Mouse (Mus musculus) MEL (cell line): ENCODE results near the gene Mfn1. TPM values are rescaled to one million over a fixed set of nuclear protein-coding genes. Genes with fewer than 3 reads are reported as not detected.

ENCODE experiments used
- DNase-seq: peaks from one replicate; pipeline ENCODE4 v3.0.0; 2011; ENCODE audit warnings: low read depth, low spot score
- H3K27ac ChIP-seq: 2 replicates; pipeline ENCODE4 v1.5.1; 2012; ENCODE audit warnings: low read depth, mild to moderate bottlenecking, control low read depth, low read length, moderate library complexity; ENCODE audit not compliant: control insufficient read depth
- H3K27me3 ChIP-seq, 2 experiments: fragments of 150-350 bp in 1 of 2; sonication (generic) in 1 of 2; 2 replicates each; pipeline ENCODE4 v1.6.1; 2012; ENCODE audit warnings: low read length in 2 of 2, mild to moderate bottlenecking in 2 of 2, improper control_type of control experiment in 1 of 2, moderate library complexity in 1 of 2; ENCODE audit not compliant: insufficient read depth in 2 of 2, control insufficient read depth in 1 of 2
- H3K36me3 ChIP-seq, 2 experiments: 2 replicates each; pipeline ENCODE4 v1.6.1; 2012 to 2014; ENCODE audit warnings: low read length in 2 of 2, improper control_type of control experiment in 1 of 2, inconsistent platforms in 1 of 2, mild to moderate bottlenecking in 1 of 2; ENCODE audit not compliant: insufficient read depth in 2 of 2, control insufficient read depth in 1 of 2
- H3K4me1 ChIP-seq, 2 experiments: fragments of 150-350 bp in 1 of 2; sonication (generic) in 1 of 2; 2 replicates each; pipeline ENCODE4 v1.6.1; 2012; ENCODE audit warnings: low read length in 2 of 2, improper control_type of control experiment in 1 of 2, mild to moderate bottlenecking in 1 of 2; ENCODE audit not compliant: insufficient read depth in 2 of 2, control insufficient read depth in 1 of 2
- H3K4me3 ChIP-seq, 2 experiments: fragments of 150-350 bp in 1 of 2; sonication (generic) in 1 of 2; 2 replicates each; pipeline ENCODE4 v1.5.1; 2012; ENCODE audit warnings: low read depth in 2 of 2, low read length in 2 of 2, mild to moderate bottlenecking in 2 of 2, moderate library complexity in 2 of 2, control low read depth in 1 of 2, improper control_type of control experiment in 1 of 2; ENCODE audit not compliant: control insufficient read depth in 1 of 2, insufficient read depth in 1 of 2
- H3K79me2 ChIP-seq: 2 replicates; pipeline ENCODE4 v1.6.1; 2012; ENCODE audit warnings: mild to moderate bottlenecking, low read length, moderate library complexity; ENCODE audit not compliant: control insufficient read depth, poor library complexity, insufficient read depth
- H3K9ac ChIP-seq: 2 replicates; pipeline ENCODE4 v1.6.1; 2012; ENCODE audit warnings: low read depth, mild to moderate bottlenecking, control low read depth, low read length, moderate library complexity; ENCODE audit not compliant: control insufficient read depth, poor library complexity, severe bottlenecking
- H3K9me3 ChIP-seq: fragments of 150-350 bp; sonication (generic); replicated peaks from 2 replicates; pipeline ENCODE4 v1.6.1; 2012; ENCODE audit warnings: mild to moderate bottlenecking, low read length, improper control_type of control experiment, moderate library complexity; ENCODE audit not compliant: insufficient read depth
- BHLHE40 ChIP-seq: IDR thresholded peaks from 2 replicates; pipeline ENCODE4 v1.6.1; 2012; ENCODE audit warnings: low read depth, mild to moderate bottlenecking, inconsistent platforms, low read length, improper control_type of control experiment, borderline replicate concordance
- CTCF ChIP-seq, 3 experiments: IDR thresholded peaks in 2 of 3; conservative IDR thresholded peaks in 1 of 3; 2 replicates each; pipeline ENCODE4 v1.5.1; 2011 to 2012; ENCODE audit warnings: low read length in 3 of 3, low read depth in 2 of 3, mild to moderate bottlenecking in 2 of 3, improper control_type of control experiment in 1 of 3, inconsistent platforms in 1 of 3, mixed read lengths in 1 of 3, moderate library complexity in 1 of 3; ENCODE audit not compliant: control insufficient read depth in 1 of 3, insufficient read depth in 1 of 3, poor library complexity in 1 of 3, severe bottlenecking in 1 of 3
- ETS1 ChIP-seq: IDR thresholded peaks from 2 replicates; pipeline ENCODE4 v1.6.1; 2012; ENCODE audit warnings: low read depth, mild to moderate bottlenecking, inconsistent platforms, low read length, improper control_type of control experiment, moderate library complexity
- GABPA ChIP-seq: IDR thresholded peaks from 2 replicates; pipeline ENCODE4 v1.6.1; 2012; ENCODE audit warnings: low read depth, mild to moderate bottlenecking, inconsistent platforms, low read length, improper control_type of control experiment, moderate library complexity
- MAFK ChIP-seq: IDR thresholded peaks from 2 replicates; pipeline ENCODE4 v1.6.1; 2011; ENCODE audit warnings: low read depth, mild to moderate bottlenecking, low read length, improper control_type of control experiment, borderline replicate concordance
- MAX ChIP-seq: IDR thresholded peaks from 2 replicates; pipeline ENCODE4 v1.6.1; 2011; ENCODE audit warnings: low read length, improper control_type of control experiment
- MEF2A ChIP-seq: IDR thresholded peaks from 2 replicates; pipeline ENCODE4 v1.6.1; 2014; ENCODE audit warnings: low read depth, mild to moderate bottlenecking, inconsistent platforms, low read length, improper control_type of control experiment; ENCODE audit not compliant: poor library complexity, insufficient replicate concordance, severe bottlenecking; ENCODE audit errors: extremely low read depth
- MYB ChIP-seq: IDR thresholded peaks from 2 replicates; pipeline ENCODE4 v1.6.1; 2011; ENCODE audit warnings: mild to moderate bottlenecking, low read depth, low read length, improper control_type of control experiment
- MYC ChIP-seq: IDR thresholded peaks from 2 replicates; pipeline ENCODE4 v1.6.1; 2011; ENCODE audit warnings: low read depth, mild to moderate bottlenecking, low read length, improper control_type of control experiment, moderate library complexity
- POLR2A ChIP-seq, 2 experiments: IDR thresholded peaks; 2 replicates each; pipeline ENCODE4 v1.6.1; 2011 to 2012; ENCODE audit warnings: low read length in 2 of 2, mild to moderate bottlenecking in 2 of 2, control low read depth in 1 of 2, improper control_type of control experiment in 1 of 2, low read depth in 1 of 2, moderate library complexity in 1 of 2; ENCODE audit not compliant: control insufficient read depth in 1 of 2, insufficient read depth in 1 of 2, poor library complexity in 1 of 2
- SIN3A ChIP-seq: IDR thresholded peaks from 2 replicates; pipeline ENCODE4 v1.6.1; 2012; ENCODE audit warnings: low read length, improper control_type of control experiment, inconsistent platforms
- SMC3 ChIP-seq: IDR thresholded peaks from 2 replicates; pipeline ENCODE4 v1.6.1; 2011; ENCODE audit warnings: low read depth, low read length, improper control_type of control experiment
- TAL1 ChIP-seq: IDR thresholded peaks from 2 replicates; pipeline ENCODE4 v1.6.1; 2012; ENCODE audit warnings: mild to moderate bottlenecking, inconsistent platforms, low read length, moderate library complexity, mixed read lengths
- TBP ChIP-seq: IDR thresholded peaks from 2 replicates; pipeline ENCODE4 v1.8.0; 2011; ENCODE audit warnings: low read depth, low read length, improper control_type of control experiment
- TCF12 ChIP-seq: IDR thresholded peaks from 2 replicates; pipeline ENCODE4 v1.6.1; 2014; ENCODE audit warnings: low read depth, mild to moderate bottlenecking, inconsistent platforms, low read length, improper control_type of control experiment, moderate library complexity
- UBTF ChIP-seq: IDR thresholded peaks from 2 replicates; pipeline ENCODE4 v1.6.1; 2012; ENCODE audit warnings: low read depth, mild to moderate bottlenecking, inconsistent platforms, low read length, improper control_type of control experiment, moderate library complexity, borderline replicate concordance; ENCODE audit not compliant: insufficient read depth
- USF1 ChIP-seq: IDR thresholded peaks from 2 replicates; pipeline ENCODE4 v1.6.1; 2014; ENCODE audit warnings: low read depth, mild to moderate bottlenecking, inconsistent platforms, low read length, improper control_type of control experiment, moderate library complexity
- ZC3H11A ChIP-seq: IDR thresholded peaks from 2 replicates; pipeline ENCODE4 v1.6.1; 2012; ENCODE audit warnings: low read depth, mild to moderate bottlenecking, inconsistent platforms, low read length, improper control_type of control experiment
- ZKSCAN1 ChIP-seq: IDR thresholded peaks from 2 replicates; pipeline ENCODE4 v1.6.1; 2012; ENCODE audit warnings: low read depth, mild to moderate bottlenecking, inconsistent platforms, low read length, improper control_type of control experiment, moderate library complexity
- ZMIZ1 ChIP-seq: IDR thresholded peaks from 2 replicates; pipeline ENCODE4 v1.6.1; 2012; ENCODE audit warnings: low read depth, mild to moderate bottlenecking, inconsistent platforms, low read length, improper control_type of control experiment, moderate library complexity
- ZNF384 ChIP-seq: IDR thresholded peaks from 2 replicates; pipeline ENCODE4 v1.6.1; 2012; ENCODE audit warnings: low read depth, mild to moderate bottlenecking, inconsistent platforms, low read length, improper control_type of control experiment
- polyA plus RNA-seq, 2 experiments: library from polyadenylated mRNA; stranded (reverse) in 1 of 2; unstranded in 1 of 2; fragments of >175 nt in 1 of 2; fragments of >200 nt in 1 of 2; gene quantifications; 2 replicates each; pipeline versions ENCODE4 v1.2.1 to v1.2.4; 2012; ENCODE audit warnings: low replicate concordance in 2 of 2, low read depth in 1 of 2; ENCODE audit not compliant: insufficient read length in 2 of 2, insufficient read depth in 1 of 2, missing spikeins in 1 of 2
- total RNA-seq: library from RNA; depleted of rRNA; stranded (reverse); fragments of 300-350 nt; gene quantifications from 2 replicates; pipeline ENCODE4 v1.2.3, GENCODE M21; 2012

Mfn1 gene
- total and polyA plus RNA-seq, 3 experiments: 25.5 to 29.4 TPM; not detected in 1

- DNase-seq: no peak
- no peaks in the 10 kb centered on the region; a peak in 1 of 4 replicates for H3K4me1 ChIP-seq
- H3K27me3 ChIP-seq: no peaks in the 10 kb centered on the region
- no peak for TF ChIP-seq ZC3H11A
- no peak for TF ChIP-seq SMC3
- TF ChIP-seq GABPA: no peak
- no peak for TF ChIP-seq ZKSCAN1
- no peak for TF ChIP-seq UBTF
- no peak for TF ChIP-seq MEF2A
- no peak for TF ChIP-seq CTCF (IDR thresholded peaks at IDR 0.05 in 2 of 3, conservative IDR thresholded peaks at IDR 0.05 in 1 of 3; ENCODE audit: control insufficient read depth in 1 of 3, insufficient read depth in 1 of 3, low read depth in 2 of 3, low read length in 3 of 3, poor library complexity in 1 of 3, severe bottlenecking in 1 of 3)
- H3K9me3 ChIP-seq: no peaks in the 10 kb centered on the region
- peaks cover 0 to 3% of the 10 kb centered on the region in 2 experiments; a peak in 2 of 4 replicates for H3K36me3 ChIP-seq
- H3K9ac ChIP-seq: no peak overlapping the region
- H3K79me2 ChIP-seq: peaks cover 6% of the 10 kb centered on the region
- no peak overlapping the region for H3K27ac ChIP-seq
- no peak overlapping the region for H3K4me3 ChIP-seq
These were observed 2.1 kb upstream of the Mfn1 start for GRCm38 (mm10) chr3:32527181-32527580.

- H3K9me3 ChIP-seq: no peaks in the 10 kb centered on the region
- no peaks in the 10 kb centered on the region for H3K27me3 ChIP-seq
- peak overlapping the region; percentile 82 to 94 for H3K4me3 ChIP-seq
- H3K9ac ChIP-seq: peak overlapping the region; percentile 86
- H3K79me2 ChIP-seq: peaks cover 6% of the 10 kb centered on the region
- DNase-seq: peak; percentile 40
- peaks cover 3 to 4% of the 10 kb centered on the region in 2 experiments; a peak in 3 of 4 replicates for H3K36me3 ChIP-seq
- TF ChIP-seq ZNF384 (no peak), MYC (no peak), POLR2A (IDR thresholded peaks at IDR 0.05; ENCODE audit: control insufficient read depth in 1 of 2, insufficient read depth in 1 of 2, low read depth in 1 of 2, low read length in 2 of 2, poor library complexity in 1 of 2) (no peak), MYB (no peak), ZMIZ1 (no peak), USF1 (no peak), MAFK (no peak), SIN3A (no peak), BHLHE40 (no peak), ETS1 (no peak), TAL1 (no peak), TBP (no peak), MAX (no peak), GABPA (no peak), TCF12 (no peak), UBTF (no peak)
- H3K4me1 ChIP-seq: no peaks in the 10 kb centered on the region; a peak in 1 of 4 replicates
- no peak overlapping the region for H3K27ac ChIP-seq
These were observed 776 bp downstream of the Mfn1 start for GRCm38 (mm10) chr3:32530041-32530440.
